Mouse (Mus musculus): ENCODE measurements around the gene Eps8. TPM values are rescaled to one million over a fixed set of nuclear protein-coding genes. Genes with fewer than 3 reads are reported as not detected.

The Eps8 gene
- polyA plus RNA-seq, 1 experiment from 2014 or later = 7.0 TPM

DNA sequence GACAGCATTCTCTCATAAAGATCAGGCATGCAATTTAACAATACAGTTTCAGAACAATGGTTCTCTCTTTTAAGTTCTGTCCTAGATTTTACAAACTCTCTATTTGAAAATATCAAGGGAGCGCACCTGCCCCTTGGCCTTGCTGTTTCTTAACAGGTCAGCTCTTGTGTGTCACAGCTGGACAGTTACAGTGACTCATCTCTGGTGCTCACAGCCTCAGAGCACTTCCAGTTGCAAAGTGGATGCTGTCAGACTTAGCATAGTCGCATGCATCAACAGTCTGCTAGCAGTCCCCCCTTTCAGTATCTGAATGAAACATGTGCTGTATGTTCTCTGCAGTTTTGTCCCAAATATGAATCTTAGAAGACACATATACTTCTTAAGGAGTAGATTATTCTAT, 26.3 kb upstream of the Eps8 start:
- Histone ChIP-seq H3K4me1 (no peaks in the 10 kb centered on the region), H3K36me3 (no peaks in the 10 kb centered on the region), H3K9me3 (replicated peaks) (no peaks in the 10 kb centered on the region), H3K4me3 (no peak overlapping the region), H3K27ac (no peak overlapping the region), H3K27me3 (ENCODE audit: low read depth, poor library complexity, severe bottlenecking) (no peaks in the 10 kb centered on the region)
- DNase-seq (ENCODE audit: low spot score) = no peak
- WGBS = 88% methylated on average over 2 of the region's 2 CpGs

DNA sequence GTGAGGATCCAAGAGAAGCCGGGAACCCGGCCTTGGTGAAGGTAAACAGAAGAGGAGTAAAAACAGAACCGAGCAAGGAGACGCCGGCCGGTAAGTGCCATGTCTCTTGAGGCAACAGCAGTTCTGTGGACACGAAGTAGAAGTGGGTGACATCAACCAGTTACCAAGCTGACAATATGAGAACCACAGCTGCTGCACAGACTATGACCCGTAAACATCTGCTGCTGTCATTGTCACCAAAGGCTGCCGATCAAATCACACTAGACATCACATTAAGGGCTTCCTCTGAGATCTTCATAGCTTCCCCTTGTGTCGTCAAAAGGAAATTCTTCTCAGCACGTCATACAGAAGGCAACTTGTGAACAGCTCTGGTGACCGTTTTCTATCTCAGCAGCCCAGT, 21.9 kb upstream of the Eps8 start:
- no peak overlapping the region for H3K27ac ChIP-seq
- no peaks in the 10 kb centered on the region for H3K9me3 ChIP-seq (replicated peaks)
- 89% methylated on average over 12 of the region's 12 CpGs for WGBS
- H3K36me3 ChIP-seq = no peaks in the 10 kb centered on the region
- no peak for DNase-seq (ENCODE audit: low spot score)
- H3K4me1 ChIP-seq = peaks cover 4% of the 10 kb centered on the region; the same call in 1 of the 2 replicates
- no peak overlapping the region for H3K4me3 ChIP-seq
- H3K27me3 ChIP-seq (ENCODE audit: low read depth, poor library complexity, severe bottlenecking) = no peaks in the 10 kb centered on the region

DNA sequence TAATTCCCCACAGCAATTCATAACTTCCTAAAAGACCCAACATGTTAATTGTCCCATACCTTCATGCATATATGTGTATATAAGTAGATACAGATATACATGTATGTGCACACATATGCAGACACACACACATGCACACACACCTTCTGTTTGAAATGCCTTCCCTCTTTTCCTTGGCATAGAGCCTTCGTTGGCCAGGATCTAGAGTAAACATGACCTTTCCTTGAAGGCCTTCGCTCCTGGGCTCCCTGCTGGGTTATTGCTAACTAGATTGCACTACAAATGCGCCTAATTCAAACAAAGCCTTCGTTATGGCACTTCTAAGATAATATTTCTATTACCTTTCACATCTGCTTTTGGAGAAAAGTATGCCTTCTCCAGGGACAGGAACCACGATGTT, 20.9 kb upstream of the Eps8 start:
- DNase-seq (ENCODE audit: low spot score) = no peak
- 71% methylated on average over 5 of the region's 5 CpGs for WGBS
- no peak overlapping the region for H3K4me3 ChIP-seq
- no peak overlapping the region for H3K27ac ChIP-seq
- H3K27me3 ChIP-seq (ENCODE audit: low read depth, poor library complexity, severe bottlenecking) = no peaks in the 10 kb centered on the region
- H3K4me1 ChIP-seq = peaks cover 4% of the 10 kb centered on the region; the same call in 1 of the 2 replicates
- no peaks in the 10 kb centered on the region for H3K9me3 ChIP-seq (replicated peaks)
- no peaks in the 10 kb centered on the region for H3K36me3 ChIP-seq

DNA sequence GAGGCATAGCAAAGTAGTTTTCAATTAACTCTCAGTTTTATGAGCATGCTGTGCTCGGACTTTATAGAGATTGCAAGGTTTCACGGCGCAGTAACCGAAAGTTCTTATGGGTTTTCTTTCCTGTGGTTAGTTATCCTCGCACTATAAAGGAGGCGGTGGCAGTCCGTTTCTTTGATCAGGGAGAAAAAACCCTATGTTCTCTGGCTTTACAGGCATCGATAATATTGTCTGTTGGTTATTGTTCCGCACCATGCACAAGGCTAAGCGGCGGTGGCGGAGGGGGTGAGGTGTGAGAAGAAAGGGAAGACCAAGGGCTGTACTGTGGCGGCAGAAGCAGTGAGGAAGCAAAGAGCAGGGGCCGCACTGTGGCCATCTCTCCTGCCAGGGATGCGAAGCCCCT, 18.6 kb upstream of the Eps8 start:
- no peak overlapping the region for H3K4me3 ChIP-seq
- 0 out of 2 replicates have a peak overlapping the region, but pooled peaks have one; percentile 39 for H3K27ac ChIP-seq
- H3K9me3 ChIP-seq (replicated peaks) = no peaks in the 10 kb centered on the region
- peak; percentile 42 for DNase-seq (ENCODE audit: low spot score)
- H3K36me3 ChIP-seq = no peaks in the 10 kb centered on the region
- 73% methylated on average over 15 of the region's 15 CpGs for WGBS
- H3K4me1 ChIP-seq = peaks cover 4% of the 10 kb centered on the region; the same call in 1 of the 2 replicates
- H3K27me3 ChIP-seq (ENCODE audit: low read depth, poor library complexity, severe bottlenecking) = no peaks in the 10 kb centered on the region

DNA sequence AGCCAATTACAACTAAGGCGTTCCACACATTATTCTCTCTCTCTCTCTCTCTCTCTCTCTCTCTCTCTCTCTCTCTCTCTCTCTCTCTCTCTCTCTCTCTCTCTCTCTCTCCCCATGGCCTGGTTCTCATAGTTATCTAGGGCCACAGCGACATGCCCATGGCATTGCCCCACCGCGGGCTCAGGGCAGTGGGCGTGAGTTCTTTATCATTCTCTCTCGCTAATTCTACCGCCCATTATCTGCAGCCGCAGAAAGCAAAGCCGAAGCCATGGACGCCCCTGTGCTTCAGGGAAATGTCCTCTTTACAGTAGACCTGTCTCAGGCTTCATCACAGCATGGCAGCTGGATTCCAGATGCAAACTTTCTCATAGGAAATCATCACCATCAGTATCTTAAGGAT, 16.9 kb upstream of the Eps8 start:
- no peak for DNase-seq (ENCODE audit: low spot score)
- Histone ChIP-seq H3K36me3 (no peaks in the 10 kb centered on the region), H3K4me3 (no peak overlapping the region), H3K9me3 (replicated peaks) (no peaks in the 10 kb centered on the region), H3K27ac (no peak overlapping the region), H3K4me1 (peaks cover 4% of the 10 kb centered on the region; the same call in 1 of the 2 replicates), H3K27me3 (ENCODE audit: low read depth, poor library complexity, severe bottlenecking) (no peaks in the 10 kb centered on the region)
- WGBS = 85% methylated on average over 10 of the region's 10 CpGs

DNA sequence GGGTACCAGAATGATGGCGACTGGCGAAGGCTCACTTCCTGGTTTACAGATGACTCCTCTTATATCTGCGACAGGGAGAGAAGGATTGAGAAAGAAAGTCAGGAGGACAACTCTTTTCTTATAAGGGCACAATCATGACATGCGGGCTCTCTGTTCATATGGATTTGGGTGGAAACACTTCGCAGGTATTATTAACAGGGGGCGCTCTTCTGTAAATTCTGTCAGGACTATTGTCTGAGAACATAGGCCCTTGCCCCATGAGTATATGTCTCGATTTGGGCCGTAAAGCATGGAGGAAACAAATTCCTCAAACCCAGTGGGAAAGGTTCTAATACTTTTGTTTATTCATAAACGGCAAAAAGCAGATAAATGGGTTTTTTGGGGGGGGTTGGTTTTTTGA, 16.1 kb upstream of the Eps8 start:
- no peak for DNase-seq (ENCODE audit: low spot score)
- no peak overlapping the region for H3K27ac ChIP-seq
- H3K4me1 ChIP-seq = peaks cover 4% of the 10 kb centered on the region; the same call in 1 of the 2 replicates
- no peak overlapping the region for H3K4me3 ChIP-seq
- H3K9me3 ChIP-seq (replicated peaks) = no peaks in the 10 kb centered on the region
- WGBS = 94% methylated on average over 9 of the region's 9 CpGs
- no peaks in the 10 kb centered on the region for H3K27me3 ChIP-seq (ENCODE audit: low read depth, poor library complexity, severe bottlenecking)
- H3K36me3 ChIP-seq = no peaks in the 10 kb centered on the region

DNA sequence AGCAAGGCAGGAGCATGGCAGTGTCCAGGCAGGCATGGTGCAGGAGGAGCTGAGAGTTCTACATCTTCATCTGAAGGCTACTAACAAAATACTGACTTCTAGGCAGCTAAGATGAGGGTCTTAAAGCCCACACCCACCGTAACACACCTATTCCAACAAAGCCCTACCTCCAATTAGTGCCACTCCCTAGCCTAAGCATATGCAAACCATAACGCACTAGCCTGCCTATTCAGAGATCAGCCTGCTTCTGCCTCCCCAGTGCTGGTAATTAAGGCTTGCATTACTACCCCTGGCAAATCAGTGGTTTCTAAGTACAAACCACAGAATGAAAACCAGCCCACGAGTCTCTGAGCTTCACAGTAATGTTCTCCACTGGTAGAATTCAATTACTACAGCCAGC, 15.2 kb upstream of the Eps8 start:
- WGBS = 89% methylated on average over 3 of the region's 3 CpGs
- Histone ChIP-seq H3K27me3 (ENCODE audit: low read depth, poor library complexity, severe bottlenecking) (no peaks in the 10 kb centered on the region), H3K9me3 (replicated peaks) (no peaks in the 10 kb centered on the region), H3K4me1 (peaks cover 4% of the 10 kb centered on the region; the same call in 1 of the 2 replicates), H3K36me3 (no peaks in the 10 kb centered on the region), H3K27ac (no peak overlapping the region), H3K4me3 (no peak overlapping the region)
- no peak for DNase-seq (ENCODE audit: low spot score)

DNA sequence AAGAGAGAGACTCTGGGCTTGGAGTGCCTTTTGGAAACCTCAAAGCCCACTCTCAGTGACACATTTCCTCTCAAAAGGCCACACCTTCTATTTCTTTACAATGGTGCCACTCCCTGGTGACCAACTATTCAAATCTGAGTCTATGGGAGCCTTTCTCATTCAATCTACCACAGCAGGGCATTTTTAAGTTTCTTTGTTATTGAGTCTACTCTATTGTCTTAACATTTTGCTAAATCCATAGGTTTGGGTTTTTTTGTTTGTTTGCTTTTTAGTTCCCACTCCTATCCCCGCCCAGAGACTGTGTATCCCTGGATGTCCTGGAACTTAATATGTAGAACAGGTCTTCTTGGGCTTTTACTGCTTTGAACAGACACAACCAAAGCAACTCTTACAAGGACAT, 14.8 kb upstream of the Eps8 start:
- Histone ChIP-seq H3K9me3 (replicated peaks) (no peaks in the 10 kb centered on the region), H3K4me3 (no peak overlapping the region), H3K27ac (no peak overlapping the region), H3K36me3 (no peaks in the 10 kb centered on the region), H3K27me3 (ENCODE audit: low read depth, poor library complexity, severe bottlenecking) (no peaks in the 10 kb centered on the region), H3K4me1 (peaks cover 4% of the 10 kb centered on the region; the same call in 1 of the 2 replicates)
- DNase-seq (ENCODE audit: low spot score) = no peak
- WGBS = 87% methylated on average over 1 of the region's 1 CpGs

DNA sequence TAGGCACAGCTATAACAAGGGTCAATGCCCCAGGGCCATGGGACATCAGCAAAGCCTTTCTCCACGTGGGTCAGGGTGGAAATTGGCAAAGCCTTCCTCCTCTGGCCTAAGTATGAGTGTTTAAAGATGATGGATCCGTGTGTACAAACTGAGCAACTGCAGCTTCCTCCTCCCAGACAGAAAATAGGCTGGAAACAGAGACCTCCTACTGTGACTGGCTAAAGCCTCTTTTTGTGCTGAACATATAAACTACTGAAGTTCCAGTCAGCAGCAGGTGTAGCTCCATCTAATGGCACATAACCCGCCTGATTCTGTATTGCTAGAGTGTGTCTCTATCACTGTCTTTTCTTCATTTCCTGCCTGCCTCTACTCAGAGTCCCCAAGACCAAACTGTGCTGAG, 13.7 kb upstream of the Eps8 start:
- DNase-seq (ENCODE audit: low spot score) = no peak
- Histone ChIP-seq H3K9me3 (replicated peaks) (no peaks in the 10 kb centered on the region), H3K27me3 (ENCODE audit: low read depth, poor library complexity, severe bottlenecking) (no peaks in the 10 kb centered on the region), H3K4me3 (no peak overlapping the region), H3K4me1 (peaks cover 2% of the 10 kb centered on the region; the same call in 1 of the 2 replicates), H3K27ac (no peak overlapping the region), H3K36me3 (no peaks in the 10 kb centered on the region)
- whole genome bisulfite sequencing = 71% methylated on average over 3 of the region's 3 CpGs

DNA sequence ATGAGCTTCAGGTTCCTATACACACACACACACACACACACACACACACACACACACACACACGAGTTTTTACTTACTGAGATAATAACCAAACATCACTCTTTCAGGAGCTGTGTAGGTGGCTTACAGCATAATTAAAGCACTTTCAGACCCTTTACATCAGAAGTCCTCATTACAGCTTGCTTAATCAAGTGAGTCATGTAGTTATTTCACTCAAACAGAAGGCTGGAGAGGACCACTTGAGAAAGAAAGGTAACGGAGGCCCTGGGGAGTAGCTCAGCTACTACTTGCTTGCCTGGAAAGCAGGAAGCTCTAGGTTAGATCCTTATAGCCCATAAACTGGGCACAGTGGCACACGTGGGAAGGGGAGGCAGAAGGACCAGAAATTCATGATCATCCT, 13.0 kb upstream of the Eps8 start:
- WGBS = 76% methylated on average over 3 of the region's 3 CpGs
- Histone ChIP-seq H3K27me3 (ENCODE audit: low read depth, poor library complexity, severe bottlenecking) (no peaks in the 10 kb centered on the region), H3K27ac (no peak overlapping the region)

DNA sequence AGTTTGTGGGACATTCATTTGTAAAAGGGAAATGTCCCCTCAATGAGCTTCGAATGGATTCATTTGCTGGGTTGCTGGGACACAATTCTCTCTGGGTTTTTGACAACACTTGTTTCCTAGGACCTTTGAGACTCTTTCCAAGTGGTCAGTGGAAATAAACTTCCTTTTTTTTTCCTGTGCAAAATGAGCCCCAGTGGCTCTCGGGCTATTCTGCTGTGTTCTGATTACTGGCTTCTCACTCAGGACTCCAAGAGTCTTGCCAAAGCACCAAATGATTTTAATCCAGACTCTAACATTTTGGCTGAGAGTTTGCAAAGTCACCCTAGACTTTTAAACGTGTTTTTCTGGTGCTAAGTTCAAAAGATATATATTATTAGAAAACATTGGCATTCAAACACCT, 10.3 kb upstream of the Eps8 start:
- Histone ChIP-seq H3K9me3 (replicated peaks) (no peaks in the 10 kb centered on the region), H3K4me3 (no peak overlapping the region), H3K4me1 (peaks cover 4% of the 10 kb centered on the region), H3K27ac (no peak overlapping the region), H3K27me3 (ENCODE audit: low read depth, poor library complexity, severe bottlenecking) (no peaks in the 10 kb centered on the region), H3K36me3 (no peaks in the 10 kb centered on the region)
- WGBS = 73% methylated on average over 3 of the region's 3 CpGs
- DNase-seq (ENCODE audit: low spot score) = no peak

More for the DNA sequence above, 13.0 kb upstream of the Eps8 start:
- Histone ChIP-seq H3K4me3 (no peak overlapping the region), H3K4me1 (no peaks in the 10 kb centered on the region), H3K36me3 (no peaks in the 10 kb centered on the region), H3K9me3 (replicated peaks) (no peaks in the 10 kb centered on the region)
- DNase-seq (ENCODE audit: low spot score) = no peak

DNA sequence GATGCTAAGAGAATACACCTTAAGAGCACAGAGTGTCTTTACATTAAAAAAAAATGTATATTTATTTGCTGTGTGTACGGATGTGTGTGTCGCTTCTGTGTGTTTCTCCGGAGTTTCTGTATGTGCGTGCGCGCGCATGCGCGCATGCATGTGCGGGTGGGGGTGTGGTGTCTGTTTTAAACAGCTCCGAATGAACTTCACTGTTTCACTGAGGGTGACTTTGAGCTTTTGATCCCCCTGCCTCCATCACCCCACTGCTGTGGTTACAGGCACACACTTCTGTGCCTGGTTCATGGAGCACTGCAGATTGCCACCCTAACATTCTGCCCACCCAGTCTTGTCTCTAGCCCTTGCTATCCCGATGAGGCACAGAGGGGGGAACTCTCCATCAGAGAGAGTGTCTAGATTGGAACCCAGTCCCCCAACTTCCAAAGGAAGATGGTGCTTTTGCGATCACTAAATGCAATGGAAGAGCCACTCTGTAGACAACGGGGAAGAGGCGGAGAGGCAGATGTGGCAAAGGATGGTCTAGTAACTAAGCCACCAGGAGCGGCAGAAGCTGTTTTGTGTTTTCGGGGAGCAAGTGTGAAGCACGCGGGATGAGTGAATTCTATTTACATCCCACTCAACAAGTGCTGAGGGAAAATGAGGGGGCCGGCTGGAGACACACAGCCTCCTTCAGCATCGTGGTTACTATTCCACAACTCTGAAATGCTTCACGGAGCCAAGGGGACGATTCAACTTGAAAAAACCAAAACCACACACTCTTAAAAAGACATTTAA, 7.1 kb upstream of the Eps8 start:
- Histone ChIP-seq H3K9me3 (replicated peaks) (no peaks in the 10 kb centered on the region), H3K4me1 (peaks cover 4% of the 10 kb centered on the region), H3K27me3 (ENCODE audit: low read depth, poor library complexity, severe bottlenecking) (no peaks in the 10 kb centered on the region), H3K36me3 (no peaks in the 10 kb centered on the region), H3K27ac (no peak overlapping the region), H3K4me3 (no peak overlapping the region)
- no peak for DNase-seq (ENCODE audit: low spot score)
- 95% methylated on average over 23 of the region's 23 CpGs for WGBS

DNA sequence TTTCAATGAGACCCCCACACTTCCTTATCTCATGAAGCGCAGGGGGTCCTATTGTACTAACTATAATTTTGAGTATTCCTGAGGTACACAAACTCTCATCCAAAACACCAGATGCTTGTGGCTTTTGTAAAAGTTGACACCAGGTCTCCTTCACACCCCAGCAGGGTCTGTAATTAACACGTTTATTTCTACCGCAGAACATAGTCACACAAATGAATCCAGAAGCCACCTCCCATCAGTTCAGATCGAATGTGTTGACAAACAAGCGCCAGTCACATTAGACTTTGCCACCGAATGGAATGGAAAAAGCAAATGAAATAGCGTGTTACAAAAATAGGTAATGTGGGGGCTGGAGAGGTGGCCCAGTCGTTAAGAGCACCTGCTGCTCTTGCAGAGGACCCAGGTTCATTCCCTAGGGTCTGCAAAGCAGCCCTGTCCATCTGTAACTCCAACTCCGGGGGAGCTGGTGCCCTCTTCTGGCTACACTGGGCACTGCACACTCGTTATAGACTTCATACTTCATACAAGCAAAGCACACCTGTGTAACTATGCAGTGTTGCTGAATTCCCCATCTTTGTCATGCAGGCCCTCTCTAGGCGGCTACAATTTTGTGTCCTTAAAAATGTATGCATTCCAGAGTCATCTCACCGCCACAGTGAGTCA, 3.9 kb upstream of the Eps8 start:
- no peaks in the 10 kb centered on the region for H3K36me3 ChIP-seq
- no peaks in the 10 kb centered on the region for H3K9me3 ChIP-seq (replicated peaks)
- no peak overlapping the region for H3K27ac ChIP-seq
- peak; percentile 47 for DNase-seq (ENCODE audit: low spot score)
- no peaks in the 10 kb centered on the region for H3K27me3 ChIP-seq (ENCODE audit: low read depth, poor library complexity, severe bottlenecking)
- peaks cover 4% of the 10 kb centered on the region for H3K4me1 ChIP-seq
- 80% methylated on average over 12 of the region's 12 CpGs for WGBS
- no peak overlapping the region for H3K4me3 ChIP-seq

Data from limb, embryonic 10.5 days (tissue).